Mouse (Mus musculus) intestine, embryonic 15.5 days (tissue): ENCODE measurements around the gene Mdm4. TPM values are rescaled to one million over a fixed set of nuclear protein-coding genes. Genes with fewer than 3 reads are reported as not detected.

Source experiments
- ATAC-seq: fragments of 200-750 bp; cut with Nextera tagmentation; 2 replicates; pipeline ENCODE4 v1.8.0; 2017; ENCODE audit warnings: moderate TSS enrichment, moderate library complexity
- H3K27ac ChIP-seq: fragments of 300-500 bp; sonication (generic); 2 replicates; pipeline ENCODE4 v1.5.1; 2015; ENCODE audit warnings: mild to moderate bottlenecking, inconsistent platforms
- H3K27me3 ChIP-seq: fragments of 300-500 bp; sonication (generic); replicated peaks from 2 replicates; pipeline ENCODE4 v1.6.1; 2015; ENCODE audit warnings: inconsistent platforms
- H3K36me3 ChIP-seq: fragments of 300-500 bp; sonication (generic); 2 replicates; pipeline ENCODE4 v1.6.1; 2015; ENCODE audit warnings: inconsistent platforms
- H3K4me1 ChIP-seq: fragments of 300-500 bp; sonication (generic); replicated peaks from 2 replicates; pipeline ENCODE4 v1.6.1; 2015; ENCODE audit warnings: inconsistent platforms
- H3K4me2 ChIP-seq: fragments of 300-500 bp; sonication (generic); replicated peaks from 2 replicates; pipeline ENCODE4 v1.6.1; 2015; ENCODE audit warnings: mild to moderate bottlenecking, inconsistent platforms
- H3K4me3 ChIP-seq: fragments of 300-500 bp; sonication (generic); replicated peaks from 2 replicates; pipeline ENCODE4 v1.5.1; 2015; ENCODE audit warnings: inconsistent platforms
- H3K9ac ChIP-seq: fragments of 300-500 bp; sonication (generic); 2 replicates; pipeline ENCODE4 v1.6.1; 2015; ENCODE audit warnings: inconsistent platforms
- H3K9me3 ChIP-seq: fragments of 300-500 bp; sonication (generic); 2 replicates; pipeline ENCODE4 v1.6.1; 2016; ENCODE audit warnings: inconsistent platforms
- WGBS: fragments of 180-500 bp; shearing (Covaris S2); methylation state at CpG from one replicate; pipeline ENCODE4 v1.1.7; 2015; 5-methylcytosine and 5-hydroxymethylcytosine counted together
- polyA plus RNA-seq: library from polyadenylated mRNA; unstranded; fragments of >200 nt; fragmentation: Nextera tagmentation; extraction: Ambion mirVana; gene quantifications from 2 replicates; pipeline ENCODE4 v1.2.1, GENCODE M21; 2015

Mdm4 gene
- polyA plus RNA-seq, 1 experiment from 2014 or later: 27.1 TPM

GRCm38 (mm10) chr1:133069275-133070120 is 39.1 kb upstream of the Mdm4 start:
- Histone ChIP-seq H3K9me3 (no peaks in the 10 kb centered on the region), H3K36me3 (no peaks in the 10 kb centered on the region), H3K27me3 (no peaks in the 10 kb centered on the region), H3K4me3 (no peak overlapping the region), H3K4me1 (peaks cover 35% of the 10 kb centered on the region), H3K9ac (no peak overlapping the region), H3K27ac (peak overlapping the region; percentile 55), H3K4me2 (no peak overlapping the region)
- 60% methylated on average over 12 of the region's 12 CpGs for WGBS
- ATAC-seq: no peak

- Histone ChIP-seq H3K9me3 (no peaks in the 10 kb centered on the region), H3K36me3 (no peaks in the 10 kb centered on the region; the same call in 1 of the 2 replicates), H3K4me3 (no peak overlapping the region), H3K4me2 (no peak overlapping the region), H3K27me3 (no peaks in the 10 kb centered on the region), H3K27ac (peak overlapping the region; percentile 13; the same call in 1 of the 2 replicates), H3K9ac (no peak overlapping the region), H3K4me1 (peaks cover 35% of the 10 kb centered on the region)
- no peak for ATAC-seq
- 86% methylated on average over 15 of the region's 15 CpGs for WGBS
Measured at GRCm38 (mm10) chr1:133068669-133069274, 38.4 kb upstream of the Mdm4 start.

DNA sequence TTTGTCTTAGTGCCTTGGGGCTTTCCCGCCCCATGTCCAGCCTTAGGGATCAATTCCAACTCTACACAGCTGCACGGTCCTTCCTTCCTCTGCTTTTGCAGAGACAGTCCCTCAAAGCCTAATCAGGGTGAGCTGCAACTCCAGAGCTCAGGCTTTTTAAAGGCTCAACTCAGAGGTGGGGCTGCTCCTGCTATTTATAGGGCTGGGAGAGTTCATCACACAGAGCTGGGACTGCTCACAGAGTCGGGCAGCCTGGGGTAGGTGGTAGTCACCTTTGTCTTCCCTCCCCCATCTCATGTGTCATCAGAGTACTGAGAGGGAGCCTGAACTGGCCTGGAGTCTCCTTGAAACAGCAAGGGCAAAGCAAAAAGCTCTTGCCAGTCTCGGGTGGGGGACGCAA is 37.9 kb upstream of the Mdm4 start:
- H3K4me1 ChIP-seq: peaks cover 35% of the 10 kb centered on the region
- ATAC-seq: no peak
- H3K36me3 ChIP-seq: no peaks in the 10 kb centered on the region; the same call in 1 of the 2 replicates
- no peak overlapping the region for H3K9ac ChIP-seq
- 60% methylated on average over 5 of the region's 5 CpGs for WGBS
- H3K4me2 ChIP-seq: no peak overlapping the region
- no peak overlapping the region for H3K4me3 ChIP-seq
- H3K27ac ChIP-seq: peak overlapping the region; percentile 13; the same call in 1 of the 2 replicates
- H3K9me3 ChIP-seq: no peaks in the 10 kb centered on the region
- no peaks in the 10 kb centered on the region for H3K27me3 ChIP-seq

GRCm38 (mm10) chr1:133063164-133063563 is 32.8 kb upstream of the Mdm4 start:
- H3K4me2 ChIP-seq: no peak overlapping the region
- H3K9me3 ChIP-seq: no peaks in the 10 kb centered on the region
- no peak overlapping the region for H3K4me3 ChIP-seq
- no peak overlapping the region for H3K9ac ChIP-seq
- peaks cover 10% of the 10 kb centered on the region; the same call in 1 of the 2 replicates for H3K4me1 ChIP-seq
- no peak for ATAC-seq
- no peaks in the 10 kb centered on the region for H3K27me3 ChIP-seq
- WGBS: 88% methylated on average over 6 of the region's 6 CpGs
- no peaks in the 10 kb centered on the region; the same call in 1 of the 2 replicates for H3K36me3 ChIP-seq
- no peak overlapping the region for H3K27ac ChIP-seq

GRCm38 (mm10) chr1:133060681-133061080 is 30.3 kb upstream of the Mdm4 start:
- Histone ChIP-seq H3K36me3 (no peaks in the 10 kb centered on the region; the same call in 1 of the 2 replicates), H3K4me2 (no peak overlapping the region), H3K9me3 (no peaks in the 10 kb centered on the region), H3K9ac (no peak overlapping the region), H3K4me3 (no peak overlapping the region), H3K27ac (no peak overlapping the region), H3K4me1 (peaks cover 20% of the 10 kb centered on the region; the same call in 1 of the 2 replicates), H3K27me3 (no peaks in the 10 kb centered on the region)
- ATAC-seq: no peak
- 58% methylated on average over 4 of the region's 4 CpGs for WGBS

GRCm38 (mm10) chr1:133059592-133059991 is 29.2 kb upstream of the Mdm4 start:
- Histone ChIP-seq H3K27ac (no peak overlapping the region), H3K36me3 (no peaks in the 10 kb centered on the region; the same call in 1 of the 2 replicates), H3K4me3 (no peak overlapping the region), H3K4me2 (no peak overlapping the region), H3K27me3 (no peaks in the 10 kb centered on the region), H3K9ac (no peak overlapping the region), H3K4me1 (peaks cover 20% of the 10 kb centered on the region; the same call in 1 of the 2 replicates), H3K9me3 (no peaks in the 10 kb centered on the region)
- 40% methylated on average over 2 of the region's 2 CpGs for WGBS
- ATAC-seq: no peak

DNA sequence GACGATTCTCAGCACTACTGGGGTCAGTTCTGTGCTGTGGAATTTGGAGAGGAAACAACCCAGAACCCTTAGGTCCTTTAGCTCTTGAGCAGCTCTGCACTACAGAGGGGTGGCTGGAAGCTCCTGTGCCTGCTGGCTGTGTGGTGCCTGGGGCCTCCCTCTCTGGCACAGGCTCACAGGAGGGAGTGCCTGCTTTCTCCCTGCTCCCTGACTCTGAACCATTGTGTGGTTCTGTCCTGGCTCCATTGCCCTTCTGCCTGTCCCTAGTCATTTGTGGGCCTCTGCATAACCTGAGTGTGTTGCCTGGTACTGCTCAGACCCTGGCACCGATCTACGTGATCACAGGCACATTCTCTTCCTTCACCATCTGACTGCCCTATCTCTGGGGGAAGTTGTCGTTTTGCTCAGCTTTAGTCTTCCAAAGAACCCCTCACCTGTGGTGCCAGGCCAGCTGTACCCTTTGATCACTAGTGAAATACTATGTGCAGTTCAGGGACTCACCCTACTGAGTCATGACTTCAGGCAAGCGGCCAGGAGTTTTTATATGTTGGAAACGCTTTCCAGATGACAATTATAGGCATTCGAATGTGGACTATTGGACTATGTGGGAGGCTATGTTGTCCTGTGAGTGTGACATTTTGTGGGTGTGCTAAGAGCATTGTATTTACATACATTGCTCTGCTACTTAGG is 27.1 kb upstream of the Mdm4 start:
- 47% methylated on average over 7 of the region's 7 CpGs for WGBS
- ATAC-seq: peak; percentile 87
- Histone ChIP-seq H3K4me1 (peaks cover 30% of the 10 kb centered on the region; the same call in 1 of the 2 replicates), H3K4me2 (peak overlapping the region; percentile 2), H3K9me3 (no peaks in the 10 kb centered on the region), H3K36me3 (no peaks in the 10 kb centered on the region), H3K27me3 (no peaks in the 10 kb centered on the region), H3K27ac (peak overlapping the region; percentile 84), H3K9ac (0 out of 2 replicates have a peak overlapping the region, but pooled peaks have one; percentile 17), H3K4me3 (no peak overlapping the region)

- H3K27ac ChIP-seq: no peak overlapping the region
- 68% methylated on average over 8 of the region's 8 CpGs for WGBS
- peaks cover 31% of the 10 kb centered on the region; the same call in 1 of the 2 replicates for H3K4me1 ChIP-seq
- no peak overlapping the region for H3K9ac ChIP-seq
- no peaks in the 10 kb centered on the region for H3K9me3 ChIP-seq
- H3K27me3 ChIP-seq: no peaks in the 10 kb centered on the region
- no peak overlapping the region for H3K4me2 ChIP-seq
- ATAC-seq: no peak
- H3K36me3 ChIP-seq: no peaks in the 10 kb centered on the region
- no peak overlapping the region for H3K4me3 ChIP-seq
Measured at GRCm38 (mm10) chr1:133054326-133054725, 24.0 kb upstream of the Mdm4 start.

- 44% methylated on average over 5 of the region's 5 CpGs for WGBS
- Histone ChIP-seq H3K9ac (no peak overlapping the region), H3K4me3 (no peak overlapping the region), H3K27ac (no peak overlapping the region), H3K9me3 (no peaks in the 10 kb centered on the region), H3K4me2 (no peak overlapping the region), H3K27me3 (no peaks in the 10 kb centered on the region), H3K4me1 (peaks cover 27% of the 10 kb centered on the region; the same call in 1 of the 2 replicates), H3K36me3 (no peaks in the 10 kb centered on the region)
- ATAC-seq: no peak
Measured at GRCm38 (mm10) chr1:133053034-133053433, 22.7 kb upstream of the Mdm4 start.

GRCm38 (mm10) chr1:133051829-133052228 is 21.5 kb upstream of the Mdm4 start:
- Histone ChIP-seq H3K9me3 (no peaks in the 10 kb centered on the region), H3K9ac (no peak overlapping the region), H3K4me3 (no peak overlapping the region), H3K27ac (no peak overlapping the region), H3K4me1 (peaks cover 24% of the 10 kb centered on the region; the same call in 1 of the 2 replicates), H3K36me3 (no peaks in the 10 kb centered on the region), H3K4me2 (no peak overlapping the region), H3K27me3 (no peaks in the 10 kb centered on the region)
- WGBS: 98% methylated on average over 2 of the region's 2 CpGs
- ATAC-seq: no peak

- no peak for ATAC-seq
Measured at GRCm38 (mm10) chr1:133050001-133050431, 19.7 kb upstream of the Mdm4 start.

DNA sequence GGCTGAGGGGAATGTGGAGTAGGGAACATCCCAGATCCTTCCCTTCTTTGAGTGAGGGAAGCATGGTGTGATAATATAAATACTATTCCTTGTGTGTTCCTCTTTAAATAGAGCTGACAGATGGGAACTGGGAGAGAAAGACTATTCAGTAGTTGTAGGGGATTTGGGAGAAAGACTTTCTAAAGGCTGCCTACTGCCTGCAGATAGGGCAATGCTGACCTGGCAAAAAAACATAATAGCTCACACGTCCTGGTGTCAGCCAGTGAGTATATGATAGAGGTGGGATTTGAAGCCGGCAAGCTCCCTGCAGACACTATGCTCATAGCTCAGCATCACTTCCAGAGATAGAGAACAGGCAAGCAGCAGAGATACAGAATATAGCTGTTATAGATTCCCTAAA is 18.3 kb upstream of the Mdm4 start:
- H3K4me3 ChIP-seq: no peak overlapping the region
- 62% methylated on average over 2 of the region's 2 CpGs for WGBS
- H3K9ac ChIP-seq: no peak overlapping the region
- H3K9me3 ChIP-seq: no peaks in the 10 kb centered on the region
- no peaks in the 10 kb centered on the region for H3K36me3 ChIP-seq
- ATAC-seq: no peak
- H3K4me2 ChIP-seq: no peak overlapping the region
- no peaks in the 10 kb centered on the region for H3K27me3 ChIP-seq
- H3K27ac ChIP-seq: no peak overlapping the region
- H3K4me1 ChIP-seq: peaks cover 32% of the 10 kb centered on the region; the same call in 1 of the 2 replicates

More at GRCm38 (mm10) chr1:133050001-133050431, 19.7 kb upstream of the Mdm4 start:
- no peak overlapping the region for H3K4me2 ChIP-seq
- no peak overlapping the region for H3K4me3 ChIP-seq
- no peaks in the 10 kb centered on the region for H3K36me3 ChIP-seq
- WGBS: 23% methylated on average over 11 of the region's 11 CpGs
- H3K9me3 ChIP-seq: no peaks in the 10 kb centered on the region
- peaks cover 28% of the 10 kb centered on the region; the same call in 1 of the 2 replicates for H3K4me1 ChIP-seq
- H3K27me3 ChIP-seq: no peaks in the 10 kb centered on the region
- no peak overlapping the region for H3K9ac ChIP-seq
- 0 out of 2 replicates have a peak overlapping the region, but pooled peaks have one; percentile 18 for H3K27ac ChIP-seq
